Mouse (Mus musculus) embryonic facial prominence, embryonic 10.5 days (tissue): ENCODE measurements around the gene Twf2. TPM values are rescaled to one million over a fixed set of nuclear protein-coding genes. Genes with fewer than 3 reads are reported as not detected.
"Not testable (repeated sequence)": the region's sequence is repeated elsewhere in the genome, so short reads cannot be mapped to it uniquely, and the experiment has no call there.

Source experiments
- DNase-seq: peaks from one replicate; pipeline ENCODE4 v3.0.0-alpha.2; 2017; ENCODE audit warnings: low spot score
- H3K27ac ChIP-seq: fragments of 300-500 bp; sonication (generic); replicated peaks from 2 replicates; pipeline ENCODE4 v1.5.1; 2016; ENCODE audit warnings: mild to moderate bottlenecking
- H3K27me3 ChIP-seq: fragments of 300-500 bp; sonication (generic); replicated peaks from 2 replicates; pipeline ENCODE4 v1.6.1; 2016; ENCODE audit warnings: low read depth, mild to moderate bottlenecking; ENCODE audit not compliant: poor library complexity, severe bottlenecking
- H3K36me3 ChIP-seq: fragments of 300-500 bp; sonication (generic); replicated peaks from 2 replicates; pipeline ENCODE4 v1.6.1; 2016; ENCODE audit warnings: mild to moderate bottlenecking, moderate library complexity
- H3K4me1 ChIP-seq: fragments of 300-500 bp; sonication (generic); 2 replicates; pipeline ENCODE4 v1.6.1; 2016
- H3K4me3 ChIP-seq: fragments of 300-500 bp; sonication (generic); 2 replicates; pipeline ENCODE4 v1.5.1; 2016; ENCODE audit warnings: mild to moderate bottlenecking, moderate library complexity
- H3K9me3 ChIP-seq: fragments of 300-500 bp; sonication (generic); 2 replicates; pipeline ENCODE4 v1.6.1; 2016; ENCODE audit warnings: mild to moderate bottlenecking
- WGBS: fragments of 180-500 bp; shearing (Covaris S2); methylation state at CpG from one replicate; pipeline ENCODE4 v1.1.7; 2016; 5-methylcytosine and 5-hydroxymethylcytosine counted together
- polyA plus RNA-seq: library from polyadenylated mRNA; unstranded; fragments of >200 nt; fragmentation: Nextera tagmentation; extraction: Ambion mirVana; gene quantifications from 2 replicates; pipeline ENCODE4 v1.2.1, GENCODE M21; 2016

Gene Twf2
- polyA plus RNA-seq, 1 experiment from 2014 or later, result 74.7 TPM

GRCm38 (mm10) chr9:106169006-106169405, 33.9 kb upstream of the Twf2 start:
- H3K4me3 ChIP-seq, H3K9me3 ChIP-seq, DNase-seq, H3K27me3 ChIP-seq, H3K27ac ChIP-seq, H3K36me3 ChIP-seq: not testable (repeated sequence)
- H3K4me1 ChIP-seq, result peaks cover 24% of the 10 kb centered on the region
- 84% methylated on average over 1 of the region's 1 CpGs for WGBS

DNA sequence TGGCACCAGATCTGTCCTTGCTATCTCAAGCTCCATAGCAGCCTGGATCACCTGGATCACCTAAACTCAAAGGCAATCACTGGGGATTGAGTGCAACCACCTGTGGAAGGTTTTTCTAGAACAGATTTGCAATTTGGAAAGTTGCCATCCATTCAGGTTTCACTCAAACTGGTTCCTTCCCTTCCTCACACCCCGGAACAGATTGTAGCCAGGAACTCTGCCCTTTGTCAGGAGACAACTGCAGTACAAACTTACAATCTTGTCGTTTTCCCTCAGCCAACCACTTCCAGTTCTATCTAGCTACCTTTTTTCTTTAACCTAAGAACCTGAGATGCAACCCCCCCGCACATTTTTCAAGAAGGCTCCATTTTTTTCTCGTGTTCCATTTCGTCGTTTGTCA, 33.0 kb upstream of the Twf2 start:
- Histone ChIP-seq H3K27ac (no peak overlapping the region), H3K27me3 (peaks cover 7% of the 10 kb centered on the region; the same call in 1 of the 2 replicates), H3K4me3 (peak overlapping the region; percentile 78), H3K9me3 (no peaks in the 10 kb centered on the region), H3K4me1 (peaks cover 31% of the 10 kb centered on the region), H3K36me3 (peaks cover 14% of the 10 kb centered on the region)
- DNase-seq, result no peak
- WGBS, result 34% methylated on average over 6 of the region's 6 CpGs

- Histone ChIP-seq H3K27ac (peak within 1 kb of the TSS; percentile 95), H3K9me3 (no peaks in the 10 kb centered on the region), H3K4me1 (peaks cover 37% of the 10 kb centered on the region), H3K4me3 (peak within 1 kb of the TSS; percentile 78), H3K27me3 (peaks cover 7% of the 10 kb centered on the region; the same call in 1 of the 2 replicates), H3K36me3 (peaks cover 14% of the 10 kb centered on the region)
- DNase-seq, result peak; percentile 97
- under 1% methylated on average over 81 of the region's 81 CpGs for whole genome bisulfite sequencing
Measured at GRCm38 (mm10) chr9:106170556-106171345, 32.2 kb upstream of the Twf2 start, which contains the start of gene Wdr82. Gene Wdr82, plus strand, starts transcription at chr9:106170928.

DNA sequence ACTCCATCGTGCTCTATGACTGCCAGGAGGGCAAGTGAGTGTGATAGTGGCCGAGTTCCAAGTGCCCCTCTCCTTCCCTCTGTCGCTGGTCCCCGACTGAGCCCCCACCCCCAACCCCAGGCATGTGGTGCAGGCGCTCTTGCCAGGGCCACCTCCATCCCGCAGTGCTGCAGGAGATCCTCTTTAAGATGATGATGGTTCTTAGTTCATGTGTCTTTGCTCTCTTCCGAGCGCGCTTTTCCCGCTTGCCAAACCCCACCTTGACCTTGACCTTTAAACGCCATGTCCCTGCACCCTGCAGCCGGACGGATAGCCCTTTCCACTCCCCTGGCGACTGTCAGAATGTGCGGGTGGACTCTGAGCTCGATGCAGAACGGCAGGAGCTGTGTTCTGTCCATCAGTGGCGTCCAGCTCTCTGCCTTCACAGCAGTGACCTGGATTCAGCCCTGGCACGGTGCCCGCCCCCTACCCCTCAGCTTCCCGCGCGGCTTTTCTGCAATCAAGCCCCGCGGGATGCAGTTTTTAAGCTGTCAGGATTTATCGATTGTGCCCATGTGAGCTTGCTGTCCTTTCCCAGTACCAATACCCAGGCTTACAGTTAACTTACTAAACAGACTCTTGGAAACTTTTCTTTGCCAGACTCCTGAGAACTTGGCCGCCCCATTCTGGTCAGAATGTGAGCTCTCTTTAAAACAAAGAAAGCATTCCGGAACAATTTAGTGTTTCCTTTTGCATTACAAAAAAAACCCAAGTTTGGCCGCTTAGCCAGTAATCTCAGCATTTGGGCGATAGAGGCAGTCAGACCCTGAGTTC, 31.4 kb upstream of the Twf2 start:
- H3K9me3 ChIP-seq, result no peaks in the 10 kb centered on the region
- 1% methylated on average over 30 of the region's 30 CpGs for WGBS
- H3K4me3 ChIP-seq, result peak overlapping the region; percentile 78
- peaks cover 37% of the 10 kb centered on the region for H3K4me1 ChIP-seq
- H3K27me3 ChIP-seq, result peaks cover 7% of the 10 kb centered on the region; the same call in 1 of the 2 replicates
- peak; percentile 69 for DNase-seq
- peak overlapping the region; percentile 95 for H3K27ac ChIP-seq
- H3K36me3 ChIP-seq, result peaks cover 22% of the 10 kb centered on the region

DNA sequence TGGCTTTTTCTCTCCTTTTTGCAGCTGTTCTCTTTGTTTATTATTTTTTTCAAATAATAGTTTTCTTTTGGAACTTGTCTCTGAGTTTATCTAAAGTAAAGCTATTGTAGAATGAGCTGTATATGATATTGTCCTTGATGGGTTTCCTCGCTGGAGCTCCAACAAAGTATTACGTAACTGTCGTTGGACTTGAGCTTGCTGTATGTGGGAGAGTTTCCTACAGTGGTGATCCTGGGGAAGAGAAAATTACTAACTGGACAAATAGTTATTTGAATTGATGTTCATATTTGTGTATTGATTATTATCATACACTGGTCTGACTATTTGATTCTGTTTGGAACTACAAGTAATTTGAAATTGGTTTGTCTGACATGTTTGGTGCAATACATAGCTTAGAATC, 30.4 kb upstream of the Twf2 start:
- WGBS, result 57% methylated on average over 3 of the region's 3 CpGs
- H3K27me3 ChIP-seq, result peaks cover 7% of the 10 kb centered on the region; the same call in 1 of the 2 replicates
- H3K9me3 ChIP-seq, result no peaks in the 10 kb centered on the region
- DNase-seq, result no peak
- peaks cover 32% of the 10 kb centered on the region for H3K36me3 ChIP-seq
- peak overlapping the region; percentile 78 for H3K4me3 ChIP-seq
- H3K27ac ChIP-seq, result no peak overlapping the region
- peaks cover 37% of the 10 kb centered on the region for H3K4me1 ChIP-seq

- Histone ChIP-seq H3K4me1 (peaks cover 37% of the 10 kb centered on the region), H3K9me3 (no peaks in the 10 kb centered on the region), H3K4me3 (peak overlapping the region; percentile 78), H3K27me3 (peaks cover 7% of the 10 kb centered on the region; the same call in 1 of the 2 replicates), H3K27ac (no peak overlapping the region), H3K36me3 (peaks cover 41% of the 10 kb centered on the region)
- WGBS, result 78% methylated on average over 2 of the region's 2 CpGs
- DNase-seq, result no peak
Measured at GRCm38 (mm10) chr9:106173363-106173762, 29.5 kb upstream of the Twf2 start.

DNA sequence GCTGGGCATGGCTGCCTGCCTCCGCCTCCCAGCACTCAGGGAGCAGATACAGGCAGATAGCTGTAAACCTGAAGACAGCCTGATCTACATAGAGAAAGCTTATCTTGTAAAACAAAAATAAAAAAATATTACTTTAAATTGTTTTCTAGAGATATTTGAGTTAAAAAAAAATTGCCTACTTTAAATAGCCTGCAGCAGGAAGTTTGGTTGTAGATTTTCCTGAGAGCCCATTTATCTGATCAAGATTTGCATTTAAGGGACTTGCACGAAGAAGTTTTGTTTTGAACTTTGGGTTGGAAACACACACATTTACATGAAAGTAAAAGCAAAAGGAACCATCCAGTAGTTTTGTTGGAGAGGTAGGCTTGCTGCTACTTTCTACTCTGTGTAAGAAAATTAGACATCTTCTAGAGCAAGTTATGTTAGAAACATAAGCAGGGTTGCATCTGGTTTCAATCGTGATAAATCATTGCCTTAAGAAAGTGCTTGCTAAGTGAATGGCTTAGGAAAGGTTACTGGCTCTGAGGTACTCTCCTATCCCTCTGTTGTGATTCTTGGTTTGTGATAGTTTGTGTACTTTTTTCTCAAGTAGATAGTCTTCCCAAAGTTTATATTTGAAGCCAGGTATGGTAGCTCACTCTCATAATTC, 27.2 kb upstream of the Twf2 start:
- peaks cover 29% of the 10 kb centered on the region for H3K4me1 ChIP-seq
- no peaks in the 10 kb centered on the region for H3K27me3 ChIP-seq
- WGBS, result 82% methylated on average over 3 of the region's 3 CpGs
- H3K9me3 ChIP-seq, result no peaks in the 10 kb centered on the region
- H3K36me3 ChIP-seq, result peaks cover 64% of the 10 kb centered on the region
- DNase-seq, result no peak
- H3K4me3 ChIP-seq, result no peak overlapping the region
- H3K27ac ChIP-seq, result no peak overlapping the region

- Histone ChIP-seq H3K4me3 (no peak overlapping the region), H3K9me3 (no peaks in the 10 kb centered on the region), H3K27me3 (no peaks in the 10 kb centered on the region), H3K27ac (no peak overlapping the region), H3K4me1 (peaks cover 29% of the 10 kb centered on the region), H3K36me3 (peaks cover 75% of the 10 kb centered on the region)
- DNase-seq, result no peak
- WGBS, result 89% methylated on average over 5 of the region's 5 CpGs
Measured at GRCm38 (mm10) chr9:106176769-106177168, 26.1 kb upstream of the Twf2 start.

DNA sequence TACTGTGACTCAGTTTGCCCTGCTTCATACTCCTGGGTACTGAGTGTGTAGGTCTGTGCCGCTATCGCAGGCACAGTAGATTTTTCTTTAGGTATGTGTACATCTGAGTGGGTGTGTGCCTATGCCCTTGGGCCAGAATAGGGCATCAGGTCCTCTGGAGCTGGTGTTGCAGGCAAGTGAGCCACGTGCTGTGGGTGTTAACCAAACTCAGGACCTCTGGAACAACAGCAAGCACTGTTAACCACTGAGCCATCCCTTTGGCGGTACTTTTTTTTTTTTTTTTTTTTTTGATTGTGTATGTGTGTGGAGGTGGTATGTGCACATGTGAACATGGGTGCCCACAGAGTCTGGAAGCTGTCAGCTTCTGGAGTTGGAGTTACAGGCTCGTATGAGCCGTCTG, 25.1 kb upstream of the Twf2 start:
- no peak overlapping the region for H3K27ac ChIP-seq
- H3K36me3 ChIP-seq, result peaks cover 85% of the 10 kb centered on the region
- H3K9me3 ChIP-seq, result no peaks in the 10 kb centered on the region
- no peak for DNase-seq
- H3K4me3 ChIP-seq, result no peak overlapping the region
- peaks cover 25% of the 10 kb centered on the region for H3K4me1 ChIP-seq
- no peaks in the 10 kb centered on the region for H3K27me3 ChIP-seq
- WGBS, result 92% methylated on average over 6 of the region's 6 CpGs

GRCm38 (mm10) chr9:106179454-106179853, 23.5 kb upstream of the Twf2 start:
- H3K9me3 ChIP-seq, result no peaks in the 10 kb centered on the region
- H3K27ac ChIP-seq, result no peak overlapping the region
- H3K36me3 ChIP-seq, result peaks cover 90% of the 10 kb centered on the region
- DNase-seq, result no peak
- H3K4me3 ChIP-seq, result no peak overlapping the region
- H3K27me3 ChIP-seq, result no peaks in the 10 kb centered on the region
- H3K4me1 ChIP-seq, result peaks cover 10% of the 10 kb centered on the region
- 92% methylated on average over 2 of the region's 2 CpGs for WGBS

DNA sequence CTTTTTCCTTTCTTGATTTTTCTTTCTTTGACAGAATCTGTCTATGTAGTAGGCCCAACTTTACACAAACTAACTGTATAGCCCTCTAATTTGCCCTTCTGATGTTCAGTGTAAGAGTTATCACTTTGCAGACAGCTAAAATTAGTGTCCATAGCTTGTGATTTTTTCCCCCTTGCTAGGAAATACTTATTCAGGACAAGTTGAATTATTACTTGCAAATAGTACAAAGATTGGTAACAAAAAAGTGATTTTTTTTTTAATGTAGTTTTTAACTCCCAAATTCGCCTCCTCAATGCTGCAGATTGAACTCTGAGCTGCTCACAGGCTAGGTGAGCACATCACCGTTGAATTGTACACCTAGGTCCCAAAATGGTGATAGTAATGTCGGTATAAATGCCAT, 22.9 kb upstream of the Twf2 start:
- H3K27ac ChIP-seq, result no peak overlapping the region
- peaks cover 6% of the 10 kb centered on the region for H3K4me1 ChIP-seq
- peaks cover 93% of the 10 kb centered on the region for H3K36me3 ChIP-seq
- H3K4me3 ChIP-seq, result no peak overlapping the region
- 92% methylated on average over 3 of the region's 3 CpGs for WGBS
- no peaks in the 10 kb centered on the region for H3K9me3 ChIP-seq
- H3K27me3 ChIP-seq, result no peaks in the 10 kb centered on the region
- no peak for DNase-seq

DNA sequence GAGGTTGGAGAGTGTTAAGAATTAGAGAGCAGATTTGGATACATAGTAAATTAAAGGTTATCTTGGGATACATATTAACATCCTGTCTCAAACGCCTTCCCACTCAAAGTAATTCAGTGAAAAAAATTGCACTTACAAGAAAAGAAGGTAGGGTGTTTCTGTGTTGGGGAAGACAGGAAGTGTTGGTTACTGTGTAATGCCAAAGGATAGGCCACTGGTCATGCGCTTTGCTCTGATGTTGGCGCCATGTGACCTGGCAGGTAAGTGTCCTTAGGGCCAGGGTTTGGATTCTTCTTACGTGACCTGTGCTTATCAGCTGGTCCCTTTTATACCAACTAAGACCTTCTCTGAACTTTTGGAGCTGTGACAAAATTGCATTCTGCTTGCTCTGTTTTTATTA, 20.8 kb upstream of the Twf2 start:
- 94% methylated on average over 4 of the region's 4 CpGs for WGBS
- Histone ChIP-seq H3K36me3 (peaks cover 100% of the 10 kb centered on the region), H3K4me1 (no peaks in the 10 kb centered on the region), H3K27ac (no peak overlapping the region), H3K9me3 (no peaks in the 10 kb centered on the region), H3K4me3 (no peak overlapping the region), H3K27me3 (no peaks in the 10 kb centered on the region)
- DNase-seq, result no peak
